Mouse (Mus musculus) CH12.LX (cell line): ENCODE measurements at regions not wholly inside any gene's neighbourhood (a gene's known extent, or its start where the extent isn't known, plus 50 kb on each side); places are given as distances from the start of the nearest gene placed in this dataset.

Source experiments
- DNase-seq: peaks from one replicate; pipeline ENCODE4 v3.0.0-alpha.2; 2013; ENCODE audit errors: extremely low read depth
- H3K27ac ChIP-seq: 2 replicates; pipeline ENCODE4 v1.5.1; 2012; ENCODE audit warnings: low read depth, mild to moderate bottlenecking, control low read depth, moderate library complexity; ENCODE audit not compliant: insufficient read depth
- H3K27me3 ChIP-seq: replicated peaks from 2 replicates; pipeline ENCODE3; 2012; ENCODE audit warnings: inconsistent platforms
- H3K36me3 ChIP-seq, 2 experiments: replicated peaks in 1 of 2; 2 replicates each; pipeline versions ENCODE3 to v1.6.1; 2012; ENCODE audit warnings: inconsistent platforms in 1 of 2, low read length in 1 of 2, mild to moderate bottlenecking in 1 of 2, mixed read lengths in 1 of 2, moderate library complexity in 1 of 2; ENCODE audit not compliant: control insufficient read depth in 1 of 2, insufficient read depth in 1 of 2
- H3K4me1 ChIP-seq, 2 experiments: 2 replicates each; pipeline ENCODE4 v1.6.1; 2012; ENCODE audit warnings: inconsistent platforms in 1 of 2, moderate library complexity in 1 of 2; ENCODE audit not compliant: insufficient read depth in 2 of 2, control insufficient read depth in 1 of 2
- H3K4me2 ChIP-seq: 2 replicates; pipeline ENCODE4 v1.6.1; 2012; ENCODE audit warnings: low read depth, mild to moderate bottlenecking, control low read depth; ENCODE audit not compliant: poor library complexity, insufficient read depth, severe bottlenecking
- H3K4me3 ChIP-seq, 3 experiments: fragments of 150-350 bp in 1 of 3; sonication (generic) in 1 of 3; replicated peaks in 1 of 3; 2 replicates each; pipeline versions ENCODE3 to v1.5.1; 2011 to 2012; ENCODE audit warnings: low read depth in 2 of 3, low read length in 2 of 3, mild to moderate bottlenecking in 2 of 3, moderate library complexity in 2 of 3, control low read depth in 1 of 3, improper control_type of control experiment in 1 of 3, inconsistent platforms in 1 of 3, mixed read lengths in 1 of 3; ENCODE audit not compliant: poor library complexity in 1 of 3
- H3K79me2 ChIP-seq: replicated peaks from 2 replicates; pipeline ENCODE4 v1.6.1; 2012; ENCODE audit warnings: mild to moderate bottlenecking, moderate library complexity; ENCODE audit not compliant: control insufficient read depth, poor library complexity, insufficient read depth, severe bottlenecking; ENCODE audit errors: extremely low read depth
- H3K9ac ChIP-seq: 2 replicates; pipeline ENCODE4 v1.6.1; 2012; ENCODE audit warnings: low read depth, mild to moderate bottlenecking, control low read depth, moderate library complexity; ENCODE audit not compliant: insufficient read depth
- H3K9me3 ChIP-seq: replicated peaks from 2 replicates; pipeline ENCODE3; 2012; ENCODE audit warnings: low read length, inconsistent platforms, mixed read lengths
- CHD2 ChIP-seq: IDR thresholded peaks from 2 replicates; pipeline ENCODE4 v1.6.1; 2011; ENCODE audit warnings: low read length, improper control_type of control experiment
- EP300 ChIP-seq: IDR thresholded peaks from 2 replicates; pipeline ENCODE4 v1.6.1; 2011; ENCODE audit warnings: low read length, improper control_type of control experiment
- HCFC1 ChIP-seq: IDR thresholded peaks from 2 replicates; pipeline ENCODE4 v1.6.1; 2012; ENCODE audit warnings: low read depth, mild to moderate bottlenecking, inconsistent platforms, low read length, improper control_type of control experiment
- JUN ChIP-seq: IDR thresholded peaks from 2 replicates; pipeline ENCODE4 v1.6.1; 2011; ENCODE audit warnings: low read depth, mild to moderate bottlenecking, low read length, improper control_type of control experiment, moderate library complexity; ENCODE audit not compliant: insufficient read depth
- JUND ChIP-seq: conservative IDR thresholded peaks from 2 replicates; pipeline ENCODE4 v1.6.1; 2011; ENCODE audit warnings: low read depth, low read length, improper control_type of control experiment
- MAX ChIP-seq: IDR thresholded peaks from 2 replicates; pipeline ENCODE4 v1.6.1; 2011; ENCODE audit warnings: low read length, improper control_type of control experiment
- MXI1 ChIP-seq: IDR thresholded peaks from 2 replicates; pipeline ENCODE4 v1.6.1; 2011; ENCODE audit warnings: mild to moderate bottlenecking, low read depth, low read length, improper control_type of control experiment
- POLR2A ChIP-seq: IDR thresholded peaks from 2 replicates; pipeline ENCODE4 v1.6.1; 2011; ENCODE audit warnings: low read depth, mild to moderate bottlenecking, improper control_type of control experiment, low read length
- POLR2AphosphoS2 ChIP-seq: IDR thresholded peaks from 2 replicates; pipeline ENCODE4 v1.6.1; 2011; ENCODE audit warnings: low read depth, low read length, improper control_type of control experiment
- SIN3A ChIP-seq: IDR thresholded peaks from 2 replicates; pipeline ENCODE4 v1.6.1; 2012; ENCODE audit warnings: low read length, improper control_type of control experiment, inconsistent platforms
- USF1 ChIP-seq: IDR thresholded peaks from 2 replicates; pipeline ENCODE4 v1.6.1; 2014; ENCODE audit warnings: low read depth, mild to moderate bottlenecking, inconsistent platforms, low read length, improper control_type of control experiment
- dilution Hi-C: fragments of 300-500 bp; cut with MboI; formaldehyde crosslinking; loops from 2 replicates; pipeline ENCODE4 v1.14.3; 2020; ENCODE audit warnings: low sequenced_read_pairs; ENCODE audit not compliant: extremely low pct_unique_long_range_greater_than_20kb, extremely low pct_ligation_motif_present
- in situ Hi-C: fragments of 300-500 bp; cut with MboI; formaldehyde crosslinking; loops from 3 replicates; pipeline ENCODE4 v1.14.3; 2019; ENCODE audit warnings: low sequenced_read_pairs, low pct_ligation_motif_present, low pct_unique_long_range_greater_than_20kb, mixed read lengths

GRCm38 (mm10) chr7:73160968-73161367 is 214.3 kb upstream of the Rgma start:
- no peaks in the 10 kb centered on the region for H3K79me2 ChIP-seq
- no peak overlapping the region for H3K9ac ChIP-seq
- H3K36me3 ChIP-seq = no peaks in the 10 kb centered on the region
- no peak overlapping the region for H3K4me3 ChIP-seq
- TF ChIP-seq EP300 = no peak
- dilution Hi-C loops = no loop called here
- H3K4me2 ChIP-seq = no peak overlapping the region
- no peaks in the 10 kb centered on the region for H3K27me3 ChIP-seq
- no peak for DNase-seq
- no peaks in the 10 kb centered on the region for H3K4me1 ChIP-seq
- in situ Hi-C loops = no loop called here
- H3K9me3 ChIP-seq = no peaks in the 10 kb centered on the region
- H3K27ac ChIP-seq = no peak overlapping the region

DNA sequence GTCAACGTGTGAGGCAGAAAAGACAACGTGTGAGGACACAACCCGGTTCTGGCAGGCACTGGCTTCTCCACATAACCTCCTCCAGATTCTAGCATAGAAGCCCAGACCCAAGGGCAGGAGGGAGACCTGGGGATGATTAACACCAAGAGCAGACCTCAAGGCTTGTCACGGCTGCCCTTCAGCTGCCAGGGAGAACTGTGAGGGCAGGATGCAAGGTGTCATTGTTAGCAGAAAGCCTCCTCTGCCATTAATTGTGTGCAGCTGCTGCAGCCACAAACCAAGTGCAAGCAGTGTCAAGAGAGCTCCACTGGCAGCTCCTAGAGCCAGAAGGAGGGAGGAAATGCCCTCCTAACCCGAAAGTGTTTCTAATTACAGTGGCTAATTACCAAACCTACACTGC is 211.6 kb upstream of the Rgma start:
- H3K27ac ChIP-seq = no peak overlapping the region
- in situ Hi-C loops (no loop called here), dilution Hi-C loops (no loop called here)
- H3K36me3 ChIP-seq = no peaks in the 10 kb centered on the region
- no peak for TF ChIP-seq HCFC1
- H3K9me3 ChIP-seq = no peaks in the 10 kb centered on the region
- no peaks in the 10 kb centered on the region for H3K4me1 ChIP-seq
- H3K4me3 ChIP-seq = no peak overlapping the region
- H3K9ac ChIP-seq = no peak overlapping the region
- no peaks in the 10 kb centered on the region for H3K79me2 ChIP-seq
- no peak for DNase-seq
- H3K27me3 ChIP-seq = no peaks in the 10 kb centered on the region
- H3K4me2 ChIP-seq = no peak overlapping the region

GRCm38 (mm10) chr7:73165521-73165920 is 209.8 kb upstream of the Rgma start:
- Histone ChIP-seq H3K4me3 (no peak overlapping the region), H3K27ac (no peak overlapping the region), H3K9ac (no peak overlapping the region), H3K4me2 (no peak overlapping the region), H3K9me3 (no peaks in the 10 kb centered on the region), H3K36me3 (no peaks in the 10 kb centered on the region), H3K79me2 (no peaks in the 10 kb centered on the region), H3K4me1 (no peaks in the 10 kb centered on the region), H3K27me3 (no peaks in the 10 kb centered on the region)
- dilution Hi-C loops (no loop called here), in situ Hi-C loops (no loop called here)
- no peak for DNase-seq
- TF ChIP-seq JUN = no peak
- no peak for TF ChIP-seq POLR2AphosphoS2
- no peak for TF ChIP-seq USF1
- no peak for TF ChIP-seq POLR2A
- TF ChIP-seq MXI1 = no peak
- TF ChIP-seq MAX = no peak
- TF ChIP-seq CHD2 = no peak
- TF ChIP-seq JUND = no peak
- TF ChIP-seq SIN3A = no peak
